Mouse (Mus musculus): Measurements from ENCODE around the gene Cdh5. TPM values are rescaled to one million over a fixed set of nuclear protein-coding genes. Genes with fewer than 3 reads are reported as not detected.

Gene Cdh5
- polyA plus RNA-seq (2014; fragmentation: Nextera tagmentation; extraction: Ambion mirVana) = 30.2 and 33.1 TPM in 2 replicates

- no peak within 1 kb of the TSS for H3K4me2 ChIP-seq (replicated peaks; ENCODE audit: low read depth, low read length)
- H3K27me3 ChIP-seq (ENCODE audit: control insufficient read depth, insufficient read depth, low read length) = no peaks in the 10 kb centered on the region
- H3K27ac ChIP-seq (ENCODE audit: low read length) = no peak within 1 kb of the TSS; the same call in 1 of the 2 replicates
- WGBS = 66% methylated on average over 8 of the region's 8 CpGs
- no peak within 1 kb of the TSS for H3K9ac ChIP-seq (replicated peaks; ENCODE audit: low read depth, low read length)
- H3K4me1 ChIP-seq (ENCODE audit: control insufficient read depth, insufficient read depth, low read length) = 0 out of 2 replicates have a peak, but pooled peaks cover 4% of the 10 kb centered on the region
- no peaks in the 10 kb centered on the region for H3K36me3 ChIP-seq (ENCODE audit: control insufficient read depth, insufficient read depth, low read length)
- peak within 1 kb of the TSS; percentile 2; the same call in 1 of the 2 replicates for H3K4me3 ChIP-seq (ENCODE audit: low read depth, low read length)
- ATAC-seq (ENCODE audit: insufficient number of reproducible peaks, insufficient read depth, low FRiP score, low read depth) = no peak
- H3K9me3 ChIP-seq (ENCODE audit: control insufficient read depth, low read depth, low read length) = no peaks in the 10 kb centered on the region
Measured at GRCm38 (mm10) chr8:104101415-104101814, at the start of gene Cdh5. Cdh5 (plus strand) TSS chr8:104101625.

- Histone ChIP-seq H3K27ac (ENCODE audit: low read length) (no peak overlapping the region), H3K27me3 (ENCODE audit: control insufficient read depth, insufficient read depth, low read length) (no peaks in the 10 kb centered on the region), H3K4me2 (replicated peaks; ENCODE audit: low read depth, low read length) (no peak overlapping the region), H3K9ac (replicated peaks; ENCODE audit: low read depth, low read length) (no peak overlapping the region), H3K36me3 (ENCODE audit: control insufficient read depth, insufficient read depth, low read length) (no peaks in the 10 kb centered on the region), H3K4me1 (ENCODE audit: control insufficient read depth, insufficient read depth, low read length) (peaks cover 5% of the 10 kb centered on the region), H3K9me3 (ENCODE audit: control insufficient read depth, low read depth, low read length) (no peaks in the 10 kb centered on the region), H3K4me3 (ENCODE audit: low read depth, low read length) (no peak overlapping the region)
- WGBS = 72% methylated on average over 5 of the region's 5 CpGs
- ATAC-seq (ENCODE audit: insufficient number of reproducible peaks, insufficient read depth, low FRiP score, low read depth) = no peak
Measured at GRCm38 (mm10) chr8:104059922-104060321, 41.5 kb upstream of the Cdh5 start.

- ATAC-seq (ENCODE audit: insufficient number of reproducible peaks, insufficient read depth, low FRiP score, low read depth) = no peak
- 81% methylated on average over 7 of the region's 7 CpGs for WGBS
- no peaks in the 10 kb centered on the region for H3K36me3 ChIP-seq (ENCODE audit: control insufficient read depth, insufficient read depth, low read length)
- H3K4me2 ChIP-seq (replicated peaks; ENCODE audit: low read depth, low read length) = no peak overlapping the region
- no peak overlapping the region for H3K9ac ChIP-seq (replicated peaks; ENCODE audit: low read depth, low read length)
- no peaks in the 10 kb centered on the region for H3K9me3 ChIP-seq (ENCODE audit: control insufficient read depth, low read depth, low read length)
- no peaks in the 10 kb centered on the region for H3K27me3 ChIP-seq (ENCODE audit: control insufficient read depth, insufficient read depth, low read length)
- H3K27ac ChIP-seq (ENCODE audit: low read length) = no peak overlapping the region
- no peak overlapping the region for H3K4me3 ChIP-seq (ENCODE audit: low read depth, low read length)
- peaks cover 5% of the 10 kb centered on the region for H3K4me1 ChIP-seq (ENCODE audit: control insufficient read depth, insufficient read depth, low read length)
Measured at GRCm38 (mm10) chr8:104060446-104060845, 41.0 kb upstream of the Cdh5 start.

- H3K9ac ChIP-seq (replicated peaks; ENCODE audit: low read depth, low read length) = no peak overlapping the region
- H3K36me3 ChIP-seq (ENCODE audit: control insufficient read depth, insufficient read depth, low read length) = no peaks in the 10 kb centered on the region
- H3K9me3 ChIP-seq (ENCODE audit: control insufficient read depth, low read depth, low read length) = no peaks in the 10 kb centered on the region
- peaks cover 5% of the 10 kb centered on the region for H3K4me1 ChIP-seq (ENCODE audit: control insufficient read depth, insufficient read depth, low read length)
- no peaks in the 10 kb centered on the region for H3K27me3 ChIP-seq (ENCODE audit: control insufficient read depth, insufficient read depth, low read length)
- no peak; the same call in 1 of the 2 replicates for ATAC-seq (ENCODE audit: insufficient number of reproducible peaks, insufficient read depth, low FRiP score, low read depth)
- no peak overlapping the region for H3K27ac ChIP-seq (ENCODE audit: low read length)
- no peak overlapping the region for H3K4me2 ChIP-seq (replicated peaks; ENCODE audit: low read depth, low read length)
- 53% methylated on average over 6 of the region's 6 CpGs for WGBS
- H3K4me3 ChIP-seq (ENCODE audit: low read depth, low read length) = no peak overlapping the region
Measured at GRCm38 (mm10) chr8:104061048-104061988, 40.1 kb upstream of the Cdh5 start.

GRCm38 (mm10) chr8:104061989-104062820 is 39.2 kb upstream of the Cdh5 start:
- Histone ChIP-seq H3K36me3 (ENCODE audit: control insufficient read depth, insufficient read depth, low read length) (no peaks in the 10 kb centered on the region), H3K4me3 (ENCODE audit: low read depth, low read length) (no peak overlapping the region), H3K4me2 (replicated peaks; ENCODE audit: low read depth, low read length) (no peak overlapping the region), H3K4me1 (ENCODE audit: control insufficient read depth, insufficient read depth, low read length) (peaks cover 5% of the 10 kb centered on the region), H3K9ac (replicated peaks; ENCODE audit: low read depth, low read length) (no peak overlapping the region), H3K27me3 (ENCODE audit: control insufficient read depth, insufficient read depth, low read length) (no peaks in the 10 kb centered on the region), H3K27ac (ENCODE audit: low read length) (no peak overlapping the region), H3K9me3 (ENCODE audit: control insufficient read depth, low read depth, low read length) (no peaks in the 10 kb centered on the region)
- WGBS = 53% methylated on average over 15 of the region's 15 CpGs
- 0 out of 2 replicates have a peak, but pooled peaks have one; percentile 25 for ATAC-seq (ENCODE audit: insufficient number of reproducible peaks, insufficient read depth, low FRiP score, low read depth)

GRCm38 (mm10) chr8:104065223-104065622 is 36.2 kb upstream of the Cdh5 start:
- no peaks in the 10 kb centered on the region for H3K9me3 ChIP-seq (ENCODE audit: control insufficient read depth, low read depth, low read length)
- no peaks in the 10 kb centered on the region for H3K27me3 ChIP-seq (ENCODE audit: control insufficient read depth, insufficient read depth, low read length)
- no peak overlapping the region for H3K27ac ChIP-seq (ENCODE audit: low read length)
- ATAC-seq (ENCODE audit: insufficient number of reproducible peaks, insufficient read depth, low FRiP score, low read depth) = no peak
- H3K4me2 ChIP-seq (replicated peaks; ENCODE audit: low read depth, low read length) = no peak overlapping the region
- peaks cover 5% of the 10 kb centered on the region for H3K4me1 ChIP-seq (ENCODE audit: control insufficient read depth, insufficient read depth, low read length)
- 80% methylated on average over 7 of the region's 7 CpGs for WGBS
- H3K9ac ChIP-seq (replicated peaks; ENCODE audit: low read depth, low read length) = no peak overlapping the region
- H3K4me3 ChIP-seq (ENCODE audit: low read depth, low read length) = no peak overlapping the region
- H3K36me3 ChIP-seq (ENCODE audit: control insufficient read depth, insufficient read depth, low read length) = no peaks in the 10 kb centered on the region

- Histone ChIP-seq H3K4me1 (ENCODE audit: control insufficient read depth, insufficient read depth, low read length) (peaks cover 5% of the 10 kb centered on the region), H3K27me3 (ENCODE audit: control insufficient read depth, insufficient read depth, low read length) (no peaks in the 10 kb centered on the region), H3K27ac (ENCODE audit: low read length) (no peak overlapping the region), H3K9me3 (ENCODE audit: control insufficient read depth, low read depth, low read length) (no peaks in the 10 kb centered on the region), H3K36me3 (ENCODE audit: control insufficient read depth, insufficient read depth, low read length) (no peaks in the 10 kb centered on the region), H3K4me2 (replicated peaks; ENCODE audit: low read depth, low read length) (no peak overlapping the region), H3K4me3 (ENCODE audit: low read depth, low read length) (no peak overlapping the region), H3K9ac (replicated peaks; ENCODE audit: low read depth, low read length) (no peak overlapping the region)
- 87% methylated on average over 9 of the region's 9 CpGs for WGBS
- no peak for ATAC-seq (ENCODE audit: insufficient number of reproducible peaks, insufficient read depth, low FRiP score, low read depth)
Measured at GRCm38 (mm10) chr8:104065906-104066518, 35.4 kb upstream of the Cdh5 start.

GRCm38 (mm10) chr8:104067390-104067925 is 34.0 kb upstream of the Cdh5 start:
- H3K4me1 ChIP-seq (ENCODE audit: control insufficient read depth, insufficient read depth, low read length) = no peaks in the 10 kb centered on the region; the same call in 1 of the 2 replicates
- H3K27ac ChIP-seq (ENCODE audit: low read length) = no peak overlapping the region
- H3K4me2 ChIP-seq (replicated peaks; ENCODE audit: low read depth, low read length) = no peak overlapping the region
- H3K36me3 ChIP-seq (ENCODE audit: control insufficient read depth, insufficient read depth, low read length) = no peaks in the 10 kb centered on the region
- H3K4me3 ChIP-seq (ENCODE audit: low read depth, low read length) = no peak overlapping the region
- WGBS = 70% methylated on average over 12 of the region's 12 CpGs
- ATAC-seq (ENCODE audit: insufficient number of reproducible peaks, insufficient read depth, low FRiP score, low read depth) = no peak
- no peak overlapping the region for H3K9ac ChIP-seq (replicated peaks; ENCODE audit: low read depth, low read length)
- H3K27me3 ChIP-seq (ENCODE audit: control insufficient read depth, insufficient read depth, low read length) = no peaks in the 10 kb centered on the region
- no peaks in the 10 kb centered on the region for H3K9me3 ChIP-seq (ENCODE audit: control insufficient read depth, low read depth, low read length)
